Mouse (Mus musculus) neutrophil, adult 59 days (primary cell): Measurements from ENCODE around the gene Alkbh3. TPM values are rescaled to one million over a fixed set of nuclear protein-coding genes. Genes with fewer than 3 reads are reported as not detected.

Source experiments
- total RNA-seq, 2 experiments: library from RNA; stranded (reverse); gene quantifications; 1 replicate in 1 of 2; 2 replicates in 1 of 2; pipeline ENCODE4 v1.2.4; 2023

The Alkbh3 gene
- total RNA-seq, result 10 to 100 TPM; 23.3 to 32.0 TPM

GRCm38 (mm10) chr2:94010335-94011291 lies at the start of gene Alkbh3:
Alkbh3 (minus strand) TSS chr2:94010807.

GRCm38 (mm10) chr2:93996254-93996653 lies 14.4 kb downstream of the Alkbh3 start, which contains the start of gene Gm27027:
Gm27027 (minus strand) TSS chr2:93996354.

GRCm38 (mm10) chr2:93956908-93957784 lies 53.5 kb downstream of the Alkbh3 start, which contains the start of gene Gm13889:
Gm13889 (minus strand) TSS chr2:93957201.

Other genes starting within 250 kb of the Alkbh3 start
- 10 to 100 TPM; 23.2 to 28.0 TPM for gene Ext2, start 188.2 kb downstream of the Alkbh3 start, total RNA-seq
- gene Accs, start 160.9 kb downstream of the Alkbh3 start, total RNA-seq, result 10 to 100 TPM in 1 of 2 experiments, 1 to 10 TPM in 1; 9.7 to 10.7 TPM
- gene Accsl, start 141.7 kb downstream of the Alkbh3 start, total RNA-seq, result not detected
- gene Gm13889, start 53.6 kb downstream of the Alkbh3 start, total RNA-seq, result under 1 TPM in 1 of 2 experiments, not detected in 1; 0.58 TPM
- not detected for gene Gm27027, start 14.5 kb downstream of the Alkbh3 start, total RNA-seq
- 10 to 100 TPM; 19.7 to 26.2 TPM for gene Hsd17b12, start 147.2 kb upstream of the Alkbh3 start, total RNA-seq